Mouse (Mus musculus) forebrain, postnatal 0 days (tissue): Measurements from ENCODE around the gene BC030870. TPM values are rescaled to one million over a fixed set of nuclear protein-coding genes. Genes with fewer than 3 reads are reported as not detected.

Experiments used
- ATAC-seq: fragments of 200-750 bp; cut with Nextera tagmentation; 2 replicates; pipeline ENCODE4 v1.8.0; 2017; ENCODE audit warnings: mild to moderate bottlenecking, moderate library complexity
- DNase-seq: peaks from one replicate; pipeline ENCODE4 v3.0.0-alpha.2; 2015
- H3K27ac ChIP-seq: fragments of 300-500 bp; sonication (generic); 2 replicates; pipeline ENCODE4 v1.5.1; 2014; ENCODE audit warnings: low read depth, mild to moderate bottlenecking, antibody characterized with exemption, low read length, moderate library complexity, mixed read lengths
- H3K27me3 ChIP-seq: fragments of 300-500 bp; sonication (generic); 2 replicates; pipeline ENCODE4 v1.6.1; 2014; ENCODE audit warnings: mild to moderate bottlenecking, low read length, mixed read lengths; ENCODE audit not compliant: insufficient read depth
- H3K36me3 ChIP-seq: fragments of 300-500 bp; sonication (generic); 2 replicates; pipeline ENCODE4 v1.6.1; 2014; ENCODE audit warnings: mild to moderate bottlenecking, moderate library complexity; ENCODE audit not compliant: insufficient read depth
- H3K4me1 ChIP-seq: fragments of 300-500 bp; sonication (generic); 2 replicates; pipeline ENCODE4 v1.6.1; 2014; ENCODE audit warnings: antibody characterized with exemption; ENCODE audit not compliant: insufficient read depth
- H3K4me2 ChIP-seq: fragments of 300-500 bp; sonication (generic); 2 replicates; pipeline ENCODE4 v1.6.1; 2014; ENCODE audit warnings: low read depth, mild to moderate bottlenecking, moderate library complexity
- H3K4me3 ChIP-seq: fragments of 300-500 bp; sonication (generic); 2 replicates; pipeline ENCODE4 v1.5.1; 2014; ENCODE audit warnings: low read depth, low read length, mixed read lengths
- H3K9ac ChIP-seq: fragments of 300-500 bp; sonication (generic); 2 replicates; pipeline ENCODE4 v1.6.1; 2014; ENCODE audit warnings: mild to moderate bottlenecking
- H3K9me3 ChIP-seq: fragments of 300-500 bp; sonication (generic); 2 replicates; pipeline ENCODE4 v1.6.1; 2016; ENCODE audit warnings: low read length
- CTCF ChIP-seq: sonication (generic); IDR thresholded peaks from 2 replicates; pipeline ENCODE4 v1.5.1; 2016; ENCODE audit warnings: antibody characterized with exemption, control low read depth, low read depth
- WGBS: fragments of 180-500 bp; shearing (Covaris S2); extraction: QIAGEN DNeasy Blood & Tissue Kit; methylation state at CpG from one replicate; pipeline ENCODE4 v1.1.7; 2014; 5-methylcytosine and 5-hydroxymethylcytosine counted together
- polyA plus RNA-seq: library from polyadenylated mRNA; unstranded; fragments of >200 nt; fragmentation: Nextera tagmentation; extraction: Ambion mirVana; gene quantifications from 2 replicates; pipeline ENCODE4 v1.2.1, GENCODE M21; 2015
- total RNA-seq: library from RNA; depleted of rRNA; stranded (reverse); fragments of >200 nt; gene quantifications from 2 replicates; pipeline ENCODE4 v1.2.3, GENCODE M21; 2014

The BC030870 gene
- total and polyA plus RNA-seq, 2 experiments from 2014 or later = not detected

GRCm38 (mm10) chr8:65138830-65139466 lies 9.6 kb upstream of the BC030870 start:
- no peaks in the 10 kb centered on the region for H3K4me1 ChIP-seq
- TF ChIP-seq CTCF = peak; percentile 74
- no peak; the same call in 1 of the 2 replicates for ATAC-seq
- no peaks in the 10 kb centered on the region for H3K9me3 ChIP-seq
- no peak overlapping the region for H3K27ac ChIP-seq
- no peak overlapping the region for H3K4me2 ChIP-seq
- no peak overlapping the region for H3K4me3 ChIP-seq
- H3K9ac ChIP-seq = no peak overlapping the region
- no peaks in the 10 kb centered on the region for H3K27me3 ChIP-seq
- H3K36me3 ChIP-seq = no peaks in the 10 kb centered on the region
- peak; percentile 59 for DNase-seq
- WGBS = 73% methylated on average over 3 of the region's 3 CpGs

GRCm38 (mm10) chr8:65126454-65126853 lies 2.9 kb downstream of the BC030870 start:
- no peak overlapping the region for H3K9ac ChIP-seq
- no peak for TF ChIP-seq CTCF
- H3K27ac ChIP-seq = no peak overlapping the region
- H3K9me3 ChIP-seq = no peaks in the 10 kb centered on the region
- DNase-seq = no peak
- H3K4me3 ChIP-seq = no peak overlapping the region
- 79% methylated on average over 3 of the region's 3 CpGs for WGBS
- no peaks in the 10 kb centered on the region for H3K36me3 ChIP-seq
- no peaks in the 10 kb centered on the region for H3K4me1 ChIP-seq
- no peak overlapping the region for H3K4me2 ChIP-seq
- no peaks in the 10 kb centered on the region for H3K27me3 ChIP-seq
- no peak for ATAC-seq

- TF ChIP-seq CTCF = no peak
- ATAC-seq (no peak), DNase-seq (no peak)
- Histone ChIP-seq H3K27ac (no peak overlapping the region), H3K9me3 (no peaks in the 10 kb centered on the region), H3K4me3 (no peak overlapping the region), H3K9ac (no peak overlapping the region), H3K4me1 (no peaks in the 10 kb centered on the region), H3K27me3 (no peaks in the 10 kb centered on the region), H3K36me3 (no peaks in the 10 kb centered on the region), H3K4me2 (no peak overlapping the region)
- WGBS = 97% methylated on average over 1 of the region's 1 CpGs
Observed at GRCm38 (mm10) chr8:65126014-65126413, 3.3 kb downstream of the BC030870 start.

GRCm38 (mm10) chr8:65112092-65112491 lies 17.3 kb downstream of the BC030870 start:
- H3K9ac ChIP-seq = no peak overlapping the region
- 82% methylated on average over 6 of the region's 6 CpGs for WGBS
- no peak for TF ChIP-seq CTCF
- H3K27ac ChIP-seq = no peak overlapping the region
- no peaks in the 10 kb centered on the region for H3K36me3 ChIP-seq
- no peaks in the 10 kb centered on the region for H3K9me3 ChIP-seq
- H3K27me3 ChIP-seq = no peaks in the 10 kb centered on the region
- ATAC-seq (no peak), DNase-seq (no peak)
- no peak overlapping the region for H3K4me2 ChIP-seq
- no peaks in the 10 kb centered on the region for H3K4me1 ChIP-seq
- no peak overlapping the region for H3K4me3 ChIP-seq

GRCm38 (mm10) chr8:65110285-65110691 lies 19.1 kb downstream of the BC030870 start:
- 47% methylated on average over 5 of the region's 5 CpGs for WGBS
- DNase-seq = peak; percentile 85
- Histone ChIP-seq H3K4me2 (no peak overlapping the region), H3K27me3 (no peaks in the 10 kb centered on the region), H3K4me1 (no peaks in the 10 kb centered on the region), H3K27ac (no peak overlapping the region), H3K36me3 (no peaks in the 10 kb centered on the region), H3K9me3 (no peaks in the 10 kb centered on the region), H3K4me3 (no peak overlapping the region), H3K9ac (no peak overlapping the region)
- TF ChIP-seq CTCF = peak; percentile 93
- peak; percentile 89 for ATAC-seq

- Histone ChIP-seq H3K36me3 (no peaks in the 10 kb centered on the region), H3K27me3 (no peaks in the 10 kb centered on the region), H3K9me3 (no peaks in the 10 kb centered on the region), H3K9ac (no peak overlapping the region), H3K4me3 (no peak overlapping the region), H3K27ac (no peak overlapping the region), H3K4me2 (no peak overlapping the region), H3K4me1 (no peaks in the 10 kb centered on the region)
- no peak for TF ChIP-seq CTCF
- ATAC-seq (no peak), DNase-seq (no peak)
- 77% methylated on average over 6 of the region's 6 CpGs for WGBS
Observed at GRCm38 (mm10) chr8:65108936-65109335, 20.4 kb downstream of the BC030870 start.

- Histone ChIP-seq H3K27ac (no peak overlapping the region), H3K4me1 (no peaks in the 10 kb centered on the region), H3K4me3 (no peak overlapping the region), H3K9ac (no peak overlapping the region), H3K4me2 (no peak overlapping the region), H3K27me3 (no peaks in the 10 kb centered on the region), H3K9me3 (no peaks in the 10 kb centered on the region), H3K36me3 (no peaks in the 10 kb centered on the region)
- ATAC-seq (no peak), DNase-seq (no peak)
- WGBS = 94% methylated on average over 25 of the region's 25 CpGs
- no peak for TF ChIP-seq CTCF
Observed at GRCm38 (mm10) chr8:65107936-65108718, 21.2 kb downstream of the BC030870 start.
